Mouse (Mus musculus): ENCODE measurements around the gene Glrp1. TPM values are rescaled to one million over a fixed set of nuclear protein-coding genes. Genes with fewer than 3 reads are reported as not detected.

The Glrp1 gene
- total RNA-seq (2021) = not detected
- long read RNA-seq, experiment 1 = 0 reads
- long read RNA-seq, experiment 2 = 0 reads

DNA sequence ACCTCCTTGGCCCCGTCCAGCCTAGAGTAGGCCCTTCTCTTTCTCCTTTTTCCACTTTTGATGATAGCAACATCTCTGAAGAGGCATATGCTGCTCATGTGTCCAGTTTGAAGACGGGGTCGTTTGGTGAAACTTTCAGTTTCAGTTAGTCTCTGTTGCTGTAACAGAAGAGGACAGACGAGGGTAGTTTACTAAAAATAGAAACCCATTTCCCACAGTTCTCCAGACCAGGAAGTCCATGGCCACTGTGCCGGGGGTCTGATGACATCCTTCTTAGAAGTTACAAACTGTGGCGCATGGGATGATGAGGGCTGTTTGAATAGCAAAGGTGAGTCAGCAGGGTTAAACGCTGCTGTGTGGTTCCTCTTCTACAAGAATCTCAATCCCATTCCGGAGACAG, at the start of gene Glrp1:
Gene Glrp1, minus strand, starts transcription at position 278 of the 400 bp plus-strand sequence.
- DNase-seq (ENCODE audit: low spot score in 2 of 2) = no peak

- DNase-seq (ENCODE audit: low spot score in 2 of 2) = peak in 1 of 2 experiments; percentile 13
Measured at GRCm38 (mm10) chr1:88559258-88559657, 49.4 kb upstream of the Glrp1 start.

- no peak for DNase-seq (ENCODE audit: low spot score in 2 of 2)
Measured at GRCm38 (mm10) chr1:88558793-88559192, 48.9 kb upstream of the Glrp1 start.

DNA sequence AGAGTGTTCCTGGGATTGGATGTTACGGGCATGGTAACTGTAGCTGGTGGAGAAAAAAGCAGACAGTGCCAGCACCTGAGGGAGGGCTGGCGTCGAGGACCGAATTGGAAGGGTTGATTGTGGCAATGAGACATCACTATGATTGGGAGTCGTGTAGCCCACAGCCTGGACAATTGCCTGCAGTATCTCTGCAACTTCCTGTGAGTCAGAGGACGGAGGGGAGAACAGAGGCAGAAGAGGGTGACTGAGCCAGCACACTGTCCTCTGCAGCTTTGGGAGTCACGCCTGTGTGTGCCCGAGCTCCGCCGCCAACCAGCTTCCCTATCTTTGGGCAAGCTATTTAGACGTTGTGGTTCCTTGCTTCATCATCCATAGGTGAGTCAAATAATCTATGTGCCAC, 46.5 kb upstream of the Glrp1 start:
- no peak for DNase-seq (ENCODE audit: low spot score in 2 of 2)

GRCm38 (mm10) chr1:88553500-88554187, 43.8 kb upstream of the Glrp1 start:
- no peak for DNase-seq (ENCODE audit: low spot score in 2 of 2)

GRCm38 (mm10) chr1:88549263-88549662, 39.4 kb upstream of the Glrp1 start:
- DNase-seq (ENCODE audit: low spot score in 2 of 2) = no peak

GRCm38 (mm10) chr1:88547172-88547571, 37.3 kb upstream of the Glrp1 start:
- DNase-seq (ENCODE audit: low spot score in 2 of 2) = no peak

GRCm38 (mm10) chr1:88543608-88544007, 33.7 kb upstream of the Glrp1 start:
- DNase-seq (ENCODE audit: low spot score in 2 of 2) = no peak

DNA sequence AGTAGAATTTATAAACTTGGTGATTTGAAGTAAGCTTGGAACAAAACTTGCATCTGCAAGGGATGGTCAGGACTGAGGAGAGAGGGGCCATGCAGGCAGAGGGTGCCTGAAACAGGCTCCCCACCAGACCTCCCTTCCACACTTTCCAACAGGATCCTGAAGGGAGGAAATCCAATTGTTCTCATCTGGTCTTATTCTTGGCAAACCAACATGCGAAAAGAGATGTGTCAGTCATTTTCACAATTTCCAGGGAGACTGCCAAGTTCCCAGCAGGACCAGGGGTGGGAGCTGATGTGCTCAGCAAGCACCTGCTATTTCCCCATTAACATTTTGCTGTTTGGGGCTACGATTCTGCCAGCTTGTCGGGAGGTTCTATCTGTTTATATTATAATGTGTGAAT, 30.0 kb upstream of the Glrp1 start:
- DNase-seq (ENCODE audit: low spot score in 2 of 2) = no peak

GRCm38 (mm10) chr1:88539256-88539655, 29.4 kb upstream of the Glrp1 start:
- DNase-seq (ENCODE audit: low spot score in 2 of 2) = no peak

GRCm38 (mm10) chr1:88536308-88536707, 26.4 kb upstream of the Glrp1 start:
- no peak for DNase-seq (ENCODE audit: low spot score in 2 of 2)

GRCm38 (mm10) chr1:88534091-88534490, 24.2 kb upstream of the Glrp1 start:
- no peak for DNase-seq (ENCODE audit: low spot score in 2 of 2)

DNA sequence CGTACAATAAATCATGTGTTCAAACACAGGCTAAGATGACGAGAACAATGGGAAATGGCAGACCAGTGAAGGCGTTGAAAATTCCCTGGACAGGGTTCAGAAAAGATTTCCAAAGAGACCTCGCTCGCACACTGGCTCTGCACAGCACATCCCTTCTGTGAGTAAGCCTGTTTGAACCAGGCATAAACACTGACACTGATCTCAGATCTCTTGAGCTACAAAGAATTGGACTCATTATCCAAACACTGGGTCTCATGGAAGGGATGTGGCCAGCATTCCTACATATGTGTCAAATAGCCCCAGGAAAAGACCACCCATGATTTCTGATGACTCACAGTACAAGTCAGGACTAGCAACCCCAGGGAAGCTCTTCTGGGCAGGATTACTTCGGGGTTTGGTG, 16.3 kb upstream of the Glrp1 start:
- DNase-seq (ENCODE audit: low spot score in 2 of 2) = no peak

DNA sequence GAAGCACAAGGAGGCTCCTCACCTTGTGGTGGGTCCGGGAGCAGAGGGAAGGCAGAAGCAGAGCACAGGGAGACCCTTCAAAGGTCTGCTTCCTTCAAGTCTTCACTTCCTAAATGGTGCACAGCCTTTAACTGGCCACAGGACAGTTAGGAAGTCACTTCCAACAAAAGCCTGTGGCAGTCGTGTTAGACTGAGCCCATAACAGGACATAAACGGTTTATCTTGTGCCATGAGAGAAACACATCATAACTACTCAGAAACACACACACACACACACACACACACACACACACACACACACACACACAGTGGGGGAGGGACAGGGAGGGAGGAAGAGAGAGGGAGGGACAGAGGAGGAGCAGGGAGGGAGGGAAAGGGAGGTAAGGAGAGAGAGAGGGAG, 15.8 kb upstream of the Glrp1 start:
- no peak for DNase-seq (ENCODE audit: low spot score in 2 of 2)

- no peak for DNase-seq (ENCODE audit: low spot score in 2 of 2)
Measured at GRCm38 (mm10) chr1:88521170-88521747, 11.4 kb upstream of the Glrp1 start.

- no peak for DNase-seq (ENCODE audit: low spot score in 2 of 2)
Measured at GRCm38 (mm10) chr1:88513613-88514012, 3.7 kb upstream of the Glrp1 start.

DNA sequence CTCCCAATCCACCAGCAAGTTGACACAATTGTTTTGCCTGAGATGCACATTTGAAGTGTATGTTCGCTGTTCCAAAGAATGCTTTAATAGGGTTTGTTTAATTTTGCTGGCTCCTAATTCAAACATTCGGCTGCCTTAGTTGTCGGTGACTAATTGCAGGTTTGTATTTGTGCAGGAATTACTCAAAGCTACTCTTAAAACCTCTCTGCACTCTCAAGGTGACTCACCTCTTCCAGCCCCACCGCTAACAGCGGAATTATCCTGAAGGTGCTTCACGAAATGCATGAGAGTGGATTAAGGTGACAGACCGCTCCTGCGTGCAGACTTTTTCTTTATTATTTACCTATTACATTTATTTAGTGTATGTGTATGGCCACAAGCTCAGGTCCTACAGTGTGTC, 2.0 kb downstream of the Glrp1 start:
- no peak for DNase-seq (ENCODE audit: low spot score in 2 of 2)

GRCm38 (mm10) chr1:88507214-88507613, 2.7 kb downstream of the Glrp1 start:
- DNase-seq (ENCODE audit: low spot score in 2 of 2) = no peak

GRCm38 (mm10) chr1:88506412-88506811, 3.5 kb downstream of the Glrp1 start:
- DNase-seq (ENCODE audit: low spot score in 2 of 2) = no peak

DNA sequence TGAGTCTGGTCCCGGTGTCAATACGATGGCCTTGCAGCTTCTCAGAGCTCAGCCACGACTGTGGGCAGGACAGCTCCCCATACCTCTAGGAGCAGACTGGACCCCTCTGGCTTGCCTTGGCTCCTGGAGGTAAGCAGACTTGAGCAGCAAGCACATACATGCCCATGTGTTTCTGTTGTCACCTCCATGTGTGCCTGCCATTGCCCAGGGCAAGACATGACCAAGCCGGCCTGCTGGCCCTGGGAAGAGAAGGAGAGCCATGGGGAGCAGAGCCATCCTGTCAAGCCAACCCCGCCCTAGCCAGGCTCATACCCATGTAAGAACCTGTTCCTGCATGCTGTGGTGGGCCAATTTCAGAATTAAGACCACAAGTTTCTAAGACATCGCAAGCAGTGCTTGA, 4.2 kb downstream of the Glrp1 start:
- no peak for DNase-seq (ENCODE audit: low spot score in 2 of 2)

GRCm38 (mm10) chr1:88504531-88504945, 5.3 kb downstream of the Glrp1 start:
- DNase-seq (ENCODE audit: low spot score in 2 of 2) = no peak

DNA sequence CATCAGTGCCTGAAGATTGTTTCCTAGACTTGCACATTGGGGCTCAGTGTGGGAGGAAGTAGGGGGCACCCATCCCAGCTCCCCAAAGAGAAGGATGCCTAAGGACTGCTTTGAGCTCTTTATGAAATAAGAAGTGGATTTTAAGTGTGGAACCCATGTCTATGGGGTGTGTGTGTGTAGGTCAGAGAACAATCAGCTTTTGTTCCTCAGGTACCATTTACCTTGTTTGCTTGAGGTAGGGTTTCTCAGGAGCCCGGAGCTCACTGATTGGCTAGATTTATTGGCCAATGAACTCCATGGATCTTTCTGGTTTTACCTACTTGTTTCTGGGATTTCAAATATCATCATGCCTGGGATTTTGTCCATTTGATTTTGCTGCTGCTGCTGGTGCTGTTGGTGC, 7.0 kb downstream of the Glrp1 start:
- no peak for DNase-seq (ENCODE audit: low spot score in 2 of 2)

DNA sequence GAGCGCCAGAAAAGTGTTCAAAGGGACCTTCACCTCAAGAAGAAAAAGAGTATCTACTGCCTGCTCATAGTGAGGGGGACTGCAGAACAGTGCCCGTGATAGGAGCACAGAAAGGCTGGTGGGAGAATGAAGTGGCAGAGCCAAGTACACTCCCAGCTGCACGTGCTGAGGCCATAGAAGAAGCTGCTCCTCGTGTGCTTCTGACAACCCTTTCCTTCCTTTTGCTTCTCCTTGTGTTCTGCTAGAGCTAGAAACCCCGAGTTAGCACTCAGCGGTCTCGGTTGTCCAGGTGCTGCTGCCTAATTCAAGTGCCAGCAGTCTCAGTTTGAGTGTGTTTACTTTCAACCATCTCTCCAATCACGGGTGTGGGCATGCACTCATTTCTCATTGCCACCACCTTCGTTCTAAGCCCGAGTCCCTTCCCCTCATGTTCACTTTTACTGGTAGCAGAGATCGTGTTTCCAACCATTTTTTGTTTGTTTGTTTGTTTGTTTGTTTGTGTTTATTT, 10.6 kb downstream of the Glrp1 start:
- DNase-seq (ENCODE audit: low spot score in 2 of 2) = no peak
